Mouse (Mus musculus): ENCODE results near the gene Ccdc127.

Ccdc127 gene

GRCm38 (mm10) chr13:74349566-74350434, at the start of gene Ccdc127, which contains the start of gene Sdha:
Gene Ccdc127 (plus strand): TSS chr13:74350309.
Gene Sdha (minus strand): TSS chr13:74350280.
- peak; percentile 98 for ATAC-seq (ENCODE audit: low TSS enrichment)

GRCm38 (mm10) chr13:74300925-74301606, 49.0 kb upstream of the Ccdc127 start:
- peak; percentile 98 for ATAC-seq (ENCODE audit: low TSS enrichment)

- ATAC-seq (ENCODE audit: low TSS enrichment): no peak; the same call in 1 of the 2 replicates
Measured at GRCm38 (mm10) chr13:74301607-74301984, 48.5 kb upstream of the Ccdc127 start.

- ATAC-seq (ENCODE audit: low TSS enrichment): peak; percentile 38; the same call in 1 of the 2 replicates
Measured at GRCm38 (mm10) chr13:74302050-74303037, 47.8 kb upstream of the Ccdc127 start.

GRCm38 (mm10) chr13:74305380-74305779, 44.7 kb upstream of the Ccdc127 start:
- no peak for ATAC-seq (ENCODE audit: low TSS enrichment)

GRCm38 (mm10) chr13:74305780-74306179, 44.3 kb upstream of the Ccdc127 start:
- ATAC-seq (ENCODE audit: low TSS enrichment): no peak

- no peak for ATAC-seq (ENCODE audit: low TSS enrichment)
Measured at GRCm38 (mm10) chr13:74314616-74315015, 35.5 kb upstream of the Ccdc127 start.

GRCm38 (mm10) chr13:74316386-74316785, 33.7 kb upstream of the Ccdc127 start:
- ATAC-seq (ENCODE audit: low TSS enrichment): no peak

- no peak for ATAC-seq (ENCODE audit: low TSS enrichment)
Measured at GRCm38 (mm10) chr13:74316789-74317169, 33.3 kb upstream of the Ccdc127 start.

- ATAC-seq (ENCODE audit: low TSS enrichment): peak; percentile 98
Measured at GRCm38 (mm10) chr13:74317170-74317849, 32.8 kb upstream of the Ccdc127 start, which contains the start of gene Pdcd6. Gene Pdcd6 (minus strand): TSS chr13:74317580.

GRCm38 (mm10) chr13:74329321-74329720, 20.8 kb upstream of the Ccdc127 start:
- ATAC-seq (ENCODE audit: low TSS enrichment): no peak

GRCm38 (mm10) chr13:74341036-74341435, 9.1 kb upstream of the Ccdc127 start:
- peak; percentile 92 for ATAC-seq (ENCODE audit: low TSS enrichment)

- ATAC-seq (ENCODE audit: low TSS enrichment): peak; percentile 42
Measured at GRCm38 (mm10) chr13:74350435-74350906, 362 bp downstream of the Ccdc127 start.

GRCm38 (mm10) chr13:74356491-74356890, 6.4 kb downstream of the Ccdc127 start:
- ATAC-seq (ENCODE audit: low TSS enrichment): peak; percentile 78

GRCm38 (mm10) chr13:74362218-74362617, 12.1 kb downstream of the Ccdc127 start:
- ATAC-seq (ENCODE audit: low TSS enrichment): no peak

GRCm38 (mm10) chr13:74363176-74363858, 13.2 kb downstream of the Ccdc127 start:
- peak; percentile 29 for ATAC-seq (ENCODE audit: low TSS enrichment)

GRCm38 (mm10) chr13:74363859-74364235, 13.7 kb downstream of the Ccdc127 start, which contains the start of gene Lrrc14b:
Gene Lrrc14b (minus strand): TSS chr13:74364005.
- ATAC-seq (ENCODE audit: low TSS enrichment): peak; percentile 47

GRCm38 (mm10) chr13:74381533-74382276, 31.6 kb downstream of the Ccdc127 start:
- peak; percentile 83 for ATAC-seq (ENCODE audit: low TSS enrichment)

GRCm38 (mm10) chr13:74382289-74382688, 32.2 kb downstream of the Ccdc127 start:
- ATAC-seq (ENCODE audit: low TSS enrichment): no peak; the same call in 1 of the 2 replicates
